Mouse (Mus musculus) small intestine, adult 2 months (tissue): ENCODE data around the gene Zdhhc17.

Experiments used
- CTCF ChIP-seq: fragments of 200-500 bp; IDR thresholded peaks from 2 replicates; pipeline ENCODE4 v1.5.1; 2012; ENCODE audit warnings: low read depth, mild to moderate bottlenecking, control low read depth, inconsistent platforms, low read length, moderate library complexity, mixed read lengths; ENCODE audit not compliant: insufficient replicate concordance, insufficient read length; ENCODE audit errors: extremely low read depth
- POLR2A ChIP-seq: fragments of 200-500 bp; IDR thresholded peaks from 2 replicates; pipeline ENCODE4 v1.6.1; 2012; ENCODE audit warnings: low read depth, mild to moderate bottlenecking, control low read depth, inconsistent platforms, low read length, moderate library complexity

- TF ChIP-seq CTCF: no peak
- no peak for TF ChIP-seq POLR2A
Observed at GRCm38 (mm10) chr10:111009113-111009640, 763 bp downstream of the Zdhhc17 start.
